Mouse (Mus musculus): ENCODE data around the gene Hbb-y.
"Not testable (repeated sequence)": the region's sequence is repeated elsewhere in the genome, so short reads cannot be mapped to it uniquely, and the experiment has no call there.

The Hbb-y gene

GRCm38 (mm10) chr7:103813766-103814165, 39.2 kb downstream of the Hbb-y start, which contains the start of gene Hbb-bt:
Gene Hbb-bt (minus strand): TSS chr7:103813996.
- no peak for DNase-seq (ENCODE audit: low read depth in 2 of 2, low spot score in 2 of 2)

- not testable (repeated sequence) for DNase-seq (ENCODE audit: low read depth in 2 of 2, low spot score in 2 of 2)
These were observed 39.9 kb downstream of the Hbb-y start for GRCm38 (mm10) chr7:103813152-103813551.

GRCm38 (mm10) chr7:103812174-103812573, 40.8 kb downstream of the Hbb-y start:
- DNase-seq (ENCODE audit: low read depth in 2 of 2, low spot score in 2 of 2), result no peak

- no peak for DNase-seq (ENCODE audit: low read depth in 2 of 2, low spot score in 2 of 2)
These were observed 41.7 kb downstream of the Hbb-y start for GRCm38 (mm10) chr7:103811223-103811845.

- no peak for DNase-seq (ENCODE audit: low read depth in 2 of 2, low spot score in 2 of 2)
These were observed 42.3 kb downstream of the Hbb-y start for GRCm38 (mm10) chr7:103810746-103811145.

GRCm38 (mm10) chr7:103810296-103810695, 42.7 kb downstream of the Hbb-y start:
- no peak for DNase-seq (ENCODE audit: low read depth in 2 of 2, low spot score in 2 of 2)

GRCm38 (mm10) chr7:103809801-103810155, 43.2 kb downstream of the Hbb-y start:
- no peak for DNase-seq (ENCODE audit: low read depth in 2 of 2, low spot score in 2 of 2)

GRCm38 (mm10) chr7:103808971-103809800, 43.8 kb downstream of the Hbb-y start:
- no peak for DNase-seq (ENCODE audit: low read depth in 2 of 2, low spot score in 2 of 2)

- not testable (repeated sequence) for DNase-seq (ENCODE audit: low read depth in 2 of 2, low spot score in 2 of 2)
These were observed 44.9 kb downstream of the Hbb-y start for GRCm38 (mm10) chr7:103808120-103808519.

GRCm38 (mm10) chr7:103806856-103807255, 46.2 kb downstream of the Hbb-y start:
- peak in 1 of 2 experiments; percentile 0 for DNase-seq (ENCODE audit: low read depth in 2 of 2, low spot score in 2 of 2)
